Mouse (Mus musculus) lung, adult 2 months (tissue): ENCODE data around the gene Tusc2.

Experiments
- CTCF ChIP-seq: fragments of 200-500 bp; IDR thresholded peaks from 2 replicates; pipeline ENCODE4 v1.5.1; 2011; ENCODE audit warnings: mild to moderate bottlenecking, low read length, control low read depth; ENCODE audit not compliant: insufficient read depth
- POLR2A ChIP-seq: fragments of 200-500 bp; IDR thresholded peaks from 2 replicates; pipeline ENCODE4 v1.6.1; 2011; ENCODE audit warnings: low read depth, mild to moderate bottlenecking, control low read depth, low read length, borderline replicate concordance; ENCODE audit errors: extremely low read depth

DNA sequence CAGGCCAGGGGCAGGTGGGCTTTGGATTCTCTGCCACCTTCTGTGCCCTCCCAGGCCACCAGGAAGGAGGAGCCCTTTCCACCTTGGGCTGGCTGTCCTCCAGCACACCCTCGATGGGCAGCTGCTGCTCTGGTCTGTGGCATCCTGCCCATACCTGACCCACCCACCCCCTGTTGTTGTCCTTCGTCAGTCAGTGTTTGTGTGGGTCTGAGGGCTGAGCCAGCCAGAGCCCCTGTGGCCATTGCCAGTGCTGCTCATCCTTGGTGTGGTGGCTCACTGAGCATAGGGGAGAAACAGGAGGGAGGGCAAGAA, 40.7 kb upstream of the Tusc2 start:
- TF ChIP-seq CTCF (no peak), POLR2A (no peak)
